Mouse (Mus musculus): Measurements from ENCODE around the gene Gorasp1.

Gorasp1 gene

GRCm38 (mm10) chr9:119937005-119937773 is at the start of gene Gorasp1, which contains the start of gene Ttc21a:
TSS of gene Gorasp1 (minus strand) at chr9:119937565.
TSS of gene Ttc21a (plus strand) at chr9:119937606.
- peak; percentile 61 to 94 for DNase-seq (ENCODE audit: low spot score in 2 of 2)

GRCm38 (mm10) chr9:119985881-119986574 is 48.7 kb upstream of the Gorasp1 start:
- no peak for DNase-seq (ENCODE audit: low spot score in 2 of 2)

GRCm38 (mm10) chr9:119984536-119985011 is 47.2 kb upstream of the Gorasp1 start, which contains the start of gene Csrnp1:
TSS of gene Csrnp1 (minus strand) at chr9:119984658.
- no peak for DNase-seq (ENCODE audit: low spot score in 2 of 2)

- DNase-seq (ENCODE audit: low spot score in 2 of 2), result peak in 1 of 2 experiments; percentile 83
These were observed 46.5 kb upstream of the Gorasp1 start for GRCm38 (mm10) chr9:119983585-119984535.

GRCm38 (mm10) chr9:119982956-119983551 is 45.7 kb upstream of the Gorasp1 start:
- peak in 1 of 2 experiments; percentile 47 for DNase-seq (ENCODE audit: low spot score in 2 of 2)

- DNase-seq (ENCODE audit: low spot score in 2 of 2), result peak in 1 of 2 experiments; percentile 66
These were observed 45.0 kb upstream of the Gorasp1 start for GRCm38 (mm10) chr9:119982241-119982811.

- DNase-seq (ENCODE audit: low spot score in 2 of 2), result peak in 1 of 2 experiments; percentile 45
These were observed 44.1 kb upstream of the Gorasp1 start for GRCm38 (mm10) chr9:119981183-119982179.

GRCm38 (mm10) chr9:119980770-119981182 is 43.4 kb upstream of the Gorasp1 start:
- DNase-seq (ENCODE audit: low spot score in 2 of 2), result no peak

- no peak for DNase-seq (ENCODE audit: low spot score in 2 of 2)
These were observed 42.4 kb upstream of the Gorasp1 start for GRCm38 (mm10) chr9:119979749-119980148.

- peak in 1 of 2 experiments; percentile 83 for DNase-seq (ENCODE audit: low spot score in 2 of 2)
These were observed 41.6 kb upstream of the Gorasp1 start for GRCm38 (mm10) chr9:119978811-119979441.

GRCm38 (mm10) chr9:119978151-119978810 is 40.9 kb upstream of the Gorasp1 start:
- no peak for DNase-seq (ENCODE audit: low spot score in 2 of 2)

GRCm38 (mm10) chr9:119977557-119978060 is 40.2 kb upstream of the Gorasp1 start:
- DNase-seq (ENCODE audit: low spot score in 2 of 2), result peak in 1 of 2 experiments; percentile 40

GRCm38 (mm10) chr9:119976704-119977556 is 39.6 kb upstream of the Gorasp1 start:
- no peak for DNase-seq (ENCODE audit: low spot score in 2 of 2)

- no peak for DNase-seq (ENCODE audit: low spot score in 2 of 2)
These were observed 37.9 kb upstream of the Gorasp1 start for GRCm38 (mm10) chr9:119975286-119975685.

- DNase-seq (ENCODE audit: low spot score in 2 of 2), result no peak
These were observed 37.2 kb upstream of the Gorasp1 start for GRCm38 (mm10) chr9:119974609-119975008.

- no peak for DNase-seq (ENCODE audit: low spot score in 2 of 2)
These were observed 36.6 kb upstream of the Gorasp1 start for GRCm38 (mm10) chr9:119973869-119974520.

- DNase-seq (ENCODE audit: low spot score in 2 of 2), result no peak
These were observed 35.9 kb upstream of the Gorasp1 start for GRCm38 (mm10) chr9:119973281-119973680.

Data from left cerebral cortex, adult 9 months (tissue).